Mouse (Mus musculus) myocyte (in vitro differentiated cells): ENCODE measurements around the gene Itpripl1.

Experiments
- CEBPB ChIP-seq: IDR thresholded peaks from 2 replicates; pipeline ENCODE4 v1.6.1; 2011; ENCODE audit warnings: mild to moderate bottlenecking, moderate library complexity; ENCODE audit not compliant: poor library complexity, insufficient read depth, severe bottlenecking
- POLR2A ChIP-seq: IDR thresholded peaks from one replicate; pipeline ENCODE4 v1.6.1; 2011; ENCODE audit warnings: low read depth, mild to moderate bottlenecking, control low read depth, moderate library complexity; ENCODE audit not compliant: insufficient read length

DNA sequence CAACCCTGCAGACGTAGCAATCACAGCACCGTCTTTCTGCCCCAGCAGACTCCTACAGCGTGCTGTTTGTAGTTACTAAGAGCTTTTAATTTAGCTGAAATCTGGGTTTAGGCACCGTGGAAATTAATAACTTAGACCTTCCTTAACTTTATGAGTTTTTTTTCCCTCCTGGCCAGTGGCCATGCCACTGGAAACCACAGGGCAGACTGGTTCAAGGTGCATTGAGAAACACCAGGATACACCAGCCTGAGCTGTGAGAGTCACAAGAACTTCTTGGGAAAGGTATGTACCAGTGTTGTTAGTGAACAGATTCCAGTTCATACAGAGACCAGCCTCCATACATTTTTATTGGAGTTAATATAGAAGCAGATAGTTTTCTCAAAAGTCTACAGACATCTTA, 4.8 kb downstream of the Itpripl1 start:
- no peak for TF ChIP-seq POLR2A
- no peak for TF ChIP-seq CEBPB
